Mouse (Mus musculus) cortical plate, adult 2 months (tissue): ENCODE measurements around the gene Oas2. TPM values are rescaled to one million over a fixed set of nuclear protein-coding genes. Genes with fewer than 3 reads are reported as not detected.
A peak's percentile ranks its signal among the peaks of the same experiment; 100 is the strongest.

ENCODE experiments used
- H3K27ac ChIP-seq: fragments of 200-500 bp; 2 replicates; pipeline ENCODE4 v1.5.1; 2012; ENCODE audit warnings: low read length, control low read depth, inconsistent platforms; ENCODE audit not compliant: insufficient read depth
- H3K4me1 ChIP-seq: fragments of 200-500 bp; 2 replicates; pipeline ENCODE4 v1.6.1; 2011; ENCODE audit warnings: low read length; ENCODE audit not compliant: control insufficient read depth, insufficient read depth
- H3K4me3 ChIP-seq: fragments of 200-500 bp; 2 replicates; pipeline ENCODE4 v1.5.1; 2011; ENCODE audit warnings: mild to moderate bottlenecking, low read length, control low read depth; ENCODE audit not compliant: insufficient read depth
- CTCF ChIP-seq: fragments of 200-500 bp; IDR thresholded peaks from 2 replicates; pipeline ENCODE4 v1.5.1; 2011; ENCODE audit warnings: mild to moderate bottlenecking, control low read depth, low read length; ENCODE audit not compliant: insufficient read depth; ENCODE audit errors: extremely low read depth
- POLR2A ChIP-seq: fragments of 200-500 bp; IDR thresholded peaks from 2 replicates; pipeline ENCODE4 v1.6.1; 2011; ENCODE audit warnings: mild to moderate bottlenecking, low read length, control low read depth; ENCODE audit not compliant: insufficient read depth; ENCODE audit errors: extremely low read depth
- polyA plus RNA-seq: library from polyadenylated mRNA; depleted of rRNA; stranded (reverse); fragments of >200 nt; gene quantifications from 2 replicates; pipeline ENCODE4 v1.2.3, GENCODE M21; 2012; rRNA removed

Oas2 gene
- polyA plus RNA-seq, 1 experiment = 0.73 TPM

- peaks cover 2% of the 10 kb centered on the region; the same call in 1 of the 2 replicates for H3K4me1 ChIP-seq
- no peak overlapping the region for H3K4me3 ChIP-seq
- no peak overlapping the region for H3K27ac ChIP-seq
- TF ChIP-seq POLR2A (no peak), CTCF (no peak)
Observed at GRCm38 (mm10) chr5:120690417-120690816, 59.2 kb downstream of the Oas2 start.

GRCm38 (mm10) chr5:120688434-120688833 lies 61.2 kb downstream of the Oas2 start:
- Histone ChIP-seq H3K4me1 (no peaks in the 10 kb centered on the region), H3K4me3 (no peak overlapping the region), H3K27ac (no peak overlapping the region)
- no peak for TF ChIP-seq POLR2A
- no peak for TF ChIP-seq CTCF

- TF ChIP-seq CTCF (no peak), POLR2A (no peak)
- H3K4me3 ChIP-seq = no peak overlapping the region
- no peak overlapping the region for H3K27ac ChIP-seq
- H3K4me1 ChIP-seq = no peaks in the 10 kb centered on the region
Observed at GRCm38 (mm10) chr5:120687897-120688296, 61.8 kb downstream of the Oas2 start.

- TF ChIP-seq POLR2A (no peak), CTCF (no peak)
- no peaks in the 10 kb centered on the region for H3K4me1 ChIP-seq
- H3K27ac ChIP-seq = no peak overlapping the region
- no peak overlapping the region for H3K4me3 ChIP-seq
Observed at GRCm38 (mm10) chr5:120687484-120687851, 62.2 kb downstream of the Oas2 start.

GRCm38 (mm10) chr5:120686749-120687483 lies 62.7 kb downstream of the Oas2 start:
- H3K4me1 ChIP-seq = no peaks in the 10 kb centered on the region
- no peak overlapping the region for H3K4me3 ChIP-seq
- no peak overlapping the region for H3K27ac ChIP-seq
- TF ChIP-seq CTCF (no peak), POLR2A (no peak)

GRCm38 (mm10) chr5:120685678-120686077 lies 64.0 kb downstream of the Oas2 start:
- no peak overlapping the region for H3K4me3 ChIP-seq
- TF ChIP-seq CTCF = no peak
- TF ChIP-seq POLR2A = no peak
- no peaks in the 10 kb centered on the region for H3K4me1 ChIP-seq
- H3K27ac ChIP-seq = no peak overlapping the region

GRCm38 (mm10) chr5:120682982-120683771 lies 66.5 kb downstream of the Oas2 start:
- Histone ChIP-seq H3K4me1 (no peaks in the 10 kb centered on the region; the same call in 1 of the 2 replicates), H3K4me3 (no peak overlapping the region), H3K27ac (no peak overlapping the region)
- TF ChIP-seq CTCF = no peak
- no peak for TF ChIP-seq POLR2A

GRCm38 (mm10) chr5:120680918-120681317 lies 68.7 kb downstream of the Oas2 start:
- TF ChIP-seq CTCF (no peak), POLR2A (no peak)
- H3K4me1 ChIP-seq = no peaks in the 10 kb centered on the region; the same call in 1 of the 2 replicates
- no peak overlapping the region for H3K4me3 ChIP-seq
- H3K27ac ChIP-seq = peak overlapping the region; percentile 25; the same call in 1 of the 2 replicates

Other genes with a start within 250 kb of the Oas2 start
- 53.3 and 54.7 TPM in 2 replicates for gene Plbd2, start 246.2 kb downstream of the Oas2 start, polyA plus RNA-seq
- 6.3 and 6.6 TPM in 2 replicates for gene Slc8b1, start 238.7 kb downstream of the Oas2 start, polyA plus RNA-seq
- 37.9 and 40.0 TPM in 2 replicates for gene Tpcn1, start 161.2 kb downstream of the Oas2 start, polyA plus RNA-seq
- gene Iqcd, start 160.8 kb downstream of the Oas2 start, polyA plus RNA-seq = 1.5 and 2.5 TPM in 2 replicates
- 39.6 and 40.8 TPM in 2 replicates for gene Rita1, start 137.3 kb downstream of the Oas2 start, polyA plus RNA-seq
- gene Ddx54, start 137.1 kb downstream of the Oas2 start, polyA plus RNA-seq = 30.3 and 31.0 TPM in 2 replicates
- gene Cfap73, start 115.6 kb downstream of the Oas2 start, polyA plus RNA-seq = 0.10 and 0.19 TPM in 2 replicates
- gene Rasal1, start 101.0 kb downstream of the Oas2 start, polyA plus RNA-seq = 88.7 and 99.4 TPM in 2 replicates
- 89.7 and 91.8 TPM in 2 replicates for gene Dtx1, start 37.9 kb downstream of the Oas2 start, polyA plus RNA-seq
- 0.04 and 0.13 TPM in 2 replicates for gene Oas3, start 27.8 kb upstream of the Oas2 start, polyA plus RNA-seq
- gene Oas1e, start 45.7 kb upstream of the Oas2 start, polyA plus RNA-seq = not detected in 2 replicates
- 2.3 TPM in 2 replicates for gene Oas1c, start 62.7 kb upstream of the Oas2 start, polyA plus RNA-seq
- not detected in 2 replicates for gene Oas1f, start 97.5 kb upstream of the Oas2 start, polyA plus RNA-seq
- gene Oas1h, start 111.6 kb upstream of the Oas2 start, polyA plus RNA-seq = not detected in 2 replicates
- 0.46 and 0.49 TPM in 2 replicates for gene Oas1g, start 137.8 kb upstream of the Oas2 start, polyA plus RNA-seq
- 1.8 and 2.2 TPM in 2 replicates for gene Oas1a, start 157.7 kb upstream of the Oas2 start, polyA plus RNA-seq
- gene Oas1d, start 164.7 kb upstream of the Oas2 start, polyA plus RNA-seq = not detected in 2 replicates